Mouse (Mus musculus) myocyte (in vitro differentiated cells): Measurements from ENCODE around the gene Xrn2. TPM values are rescaled to one million over a fixed set of nuclear protein-coding genes. Genes with fewer than 3 reads are reported as not detected.

Source experiments
- H3K27me3 ChIP-seq: one replicate; pipeline ENCODE4 v1.6.1; 2011; ENCODE audit not compliant: control insufficient read depth, insufficient read depth, insufficient read length
- H3K36me3 ChIP-seq: one replicate; pipeline ENCODE4 v1.6.1; 2011; ENCODE audit not compliant: control insufficient read depth, insufficient read depth
- H3K4me2 ChIP-seq: one replicate; pipeline ENCODE4 v1.6.1; 2011; ENCODE audit warnings: low read depth, control low read depth
- H3K4me3 ChIP-seq: one replicate; pipeline ENCODE4 v1.5.1; 2011; ENCODE audit warnings: mild to moderate bottlenecking, control low read depth, moderate library complexity
- H3K79me2 ChIP-seq: one replicate; pipeline ENCODE4 v1.6.1; 2011; ENCODE audit not compliant: control insufficient read depth, insufficient read depth
- H3ac ChIP-seq: one replicate; pipeline ENCODE4 v1.6.1; 2011; ENCODE audit not compliant: control insufficient read depth, insufficient read length
- CEBPB ChIP-seq: IDR thresholded peaks from 2 replicates; pipeline ENCODE4 v1.6.1; 2011; ENCODE audit warnings: mild to moderate bottlenecking, moderate library complexity; ENCODE audit not compliant: poor library complexity, insufficient read depth, severe bottlenecking
- E2F4 ChIP-seq: IDR thresholded peaks from one replicate; pipeline ENCODE4 v1.6.1; 2011; ENCODE audit warnings: mild to moderate bottlenecking, control low read depth, moderate library complexity; ENCODE audit not compliant: insufficient read depth
- MAX ChIP-seq: IDR thresholded peaks from one replicate; pipeline ENCODE4 v1.6.1; 2011; ENCODE audit warnings: low read depth, mild to moderate bottlenecking, control low read depth
- MYOD1 ChIP-seq, 3 experiments: IDR thresholded peaks; one replicate each; pipeline ENCODE4 v1.6.1; 2011; ENCODE audit warnings: control low read depth in 2 of 3, low read depth in 2 of 3, mild to moderate bottlenecking in 2 of 3, moderate library complexity in 1 of 3; ENCODE audit not compliant: insufficient read length in 2 of 3, control insufficient read depth in 1 of 3
- MYOG ChIP-seq, 3 experiments: IDR thresholded peaks; one replicate each; pipeline ENCODE4 v1.6.1; 2011; ENCODE audit warnings: control low read depth in 2 of 3, low read depth in 2 of 3, mild to moderate bottlenecking in 2 of 3; ENCODE audit not compliant: insufficient read length in 2 of 3, control insufficient read depth in 1 of 3, insufficient read depth in 1 of 3
- POLR2A ChIP-seq: IDR thresholded peaks from one replicate; pipeline ENCODE4 v1.6.1; 2011; ENCODE audit warnings: low read depth, mild to moderate bottlenecking, control low read depth, moderate library complexity; ENCODE audit not compliant: insufficient read length
- POLR2AphosphoS2 ChIP-seq: IDR thresholded peaks from one replicate; pipeline ENCODE4 v1.6.1; 2011; ENCODE audit warnings: low read depth, control low read depth; ENCODE audit not compliant: insufficient read length
- REST ChIP-seq: IDR thresholded peaks from one replicate; pipeline ENCODE4 v1.6.1; 2011; ENCODE audit warnings: mild to moderate bottlenecking, control low read depth, moderate library complexity; ENCODE audit not compliant: insufficient read depth, insufficient read length
- SRF ChIP-seq: IDR thresholded peaks from one replicate; pipeline ENCODE4 v1.6.1; 2011; ENCODE audit warnings: low read depth; ENCODE audit not compliant: control insufficient read depth, insufficient read length
- TCF12 ChIP-seq: IDR thresholded peaks from one replicate; pipeline ENCODE4 v1.6.1; 2011; ENCODE audit warnings: mild to moderate bottlenecking, control low read depth; ENCODE audit not compliant: poor library complexity, insufficient read depth, severe bottlenecking
- TCF3 ChIP-seq: IDR thresholded peaks from one replicate; pipeline ENCODE4 v1.6.1; 2011; ENCODE audit warnings: low read depth, control low read depth; ENCODE audit not compliant: insufficient read length
- USF1 ChIP-seq: IDR thresholded peaks from one replicate; pipeline ENCODE4 v1.6.1; 2011; ENCODE audit warnings: low read depth, mild to moderate bottlenecking, control low read depth, moderate library complexity
- polyA plus RNA-seq: library from polyadenylated mRNA; unstranded; fragments of >200 nt; fragmentation: generic; extraction: Trizol; gene quantifications from one replicate; pipeline ENCODE4 v1.2.1, GENCODE M21; 2012; ENCODE audit warnings: missing spikeins

Xrn2 gene
- polyA plus RNA-seq, 1 experiment, result 40.7 TPM

GRCm38 (mm10) chr2:147085072-147085870 is 72.5 kb downstream of the Xrn2 start, which contains the start of gene Nkx2-4:
TSS of gene Nkx2-4 (minus strand) at chr2:147085445.
- no peak within 1 kb of the TSS for H3K4me3 ChIP-seq
- no peak within 1 kb of the TSS for H3ac ChIP-seq
- no peaks in the 10 kb centered on the region for H3K36me3 ChIP-seq
- TF ChIP-seq E2F4, result no peak
- TF ChIP-seq SRF, result no peak
- no peak for TF ChIP-seq REST
- no peak for TF ChIP-seq MAX
- no peak for TF ChIP-seq MYOD1 (IDR thresholded peaks at IDR 0.05; ENCODE audit: control insufficient read depth in 1 of 3, insufficient read length in 2 of 3, low read depth in 2 of 3)
- TF ChIP-seq CEBPB, result no peak
- TF ChIP-seq POLR2A, result no peak
- TF ChIP-seq MYOG (IDR thresholded peaks at IDR 0.05; ENCODE audit: control insufficient read depth in 1 of 3, insufficient read depth in 1 of 3, insufficient read length in 2 of 3, low read depth in 2 of 3), result no peak
- no peak for TF ChIP-seq POLR2AphosphoS2
- no peak for TF ChIP-seq USF1
- TF ChIP-seq TCF12, result no peak
- TF ChIP-seq TCF3, result no peak
- no peak within 1 kb of the TSS for H3K4me2 ChIP-seq
- H3K27me3 ChIP-seq, result no peaks in the 10 kb centered on the region
- H3K79me2 ChIP-seq, result no peaks in the 10 kb centered on the region

GRCm38 (mm10) chr2:147085937-147086336 is 73.1 kb downstream of the Xrn2 start:
- Histone ChIP-seq H3K4me2 (no peak overlapping the region), H3ac (no peak overlapping the region), H3K4me3 (no peak overlapping the region), H3K36me3 (no peaks in the 10 kb centered on the region), H3K27me3 (no peaks in the 10 kb centered on the region), H3K79me2 (no peaks in the 10 kb centered on the region)
- no peak for TF ChIP-seq USF1
- TF ChIP-seq POLR2AphosphoS2, result no peak
- TF ChIP-seq REST, result no peak
- no peak for TF ChIP-seq E2F4
- no peak for TF ChIP-seq TCF3
- no peak for TF ChIP-seq MYOG (IDR thresholded peaks at IDR 0.05; ENCODE audit: control insufficient read depth in 1 of 3, insufficient read depth in 1 of 3, insufficient read length in 2 of 3, low read depth in 2 of 3)
- no peak for TF ChIP-seq SRF
- TF ChIP-seq CEBPB, result no peak
- TF ChIP-seq TCF12, result no peak
- TF ChIP-seq MYOD1 (IDR thresholded peaks at IDR 0.05; ENCODE audit: control insufficient read depth in 1 of 3, insufficient read length in 2 of 3, low read depth in 2 of 3), result no peak

DNA sequence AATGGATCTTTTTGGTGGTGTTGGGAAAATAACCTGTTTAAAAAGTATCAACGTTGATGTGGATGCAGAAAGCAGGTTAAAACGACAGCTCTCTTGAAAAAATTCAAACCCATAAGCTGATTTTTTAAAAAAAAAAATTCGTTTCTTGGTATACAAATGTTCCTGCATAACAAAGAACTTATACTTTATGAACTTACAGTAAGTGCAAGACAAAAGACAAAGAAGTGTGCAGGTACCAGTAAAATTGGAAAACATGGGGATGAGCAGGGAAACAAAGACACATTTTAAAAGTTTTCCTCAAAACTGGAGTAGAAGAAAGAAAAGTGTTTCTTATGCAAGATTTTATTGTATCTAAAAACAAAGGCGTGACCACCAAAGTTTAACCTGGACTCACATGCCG is 73.6 kb downstream of the Xrn2 start:
- Histone ChIP-seq H3ac (no peak overlapping the region), H3K4me2 (no peak overlapping the region), H3K79me2 (no peaks in the 10 kb centered on the region), H3K27me3 (no peaks in the 10 kb centered on the region), H3K36me3 (no peaks in the 10 kb centered on the region), H3K4me3 (no peak overlapping the region)
- TF ChIP-seq USF1, result no peak
- TF ChIP-seq SRF, result no peak

DNA sequence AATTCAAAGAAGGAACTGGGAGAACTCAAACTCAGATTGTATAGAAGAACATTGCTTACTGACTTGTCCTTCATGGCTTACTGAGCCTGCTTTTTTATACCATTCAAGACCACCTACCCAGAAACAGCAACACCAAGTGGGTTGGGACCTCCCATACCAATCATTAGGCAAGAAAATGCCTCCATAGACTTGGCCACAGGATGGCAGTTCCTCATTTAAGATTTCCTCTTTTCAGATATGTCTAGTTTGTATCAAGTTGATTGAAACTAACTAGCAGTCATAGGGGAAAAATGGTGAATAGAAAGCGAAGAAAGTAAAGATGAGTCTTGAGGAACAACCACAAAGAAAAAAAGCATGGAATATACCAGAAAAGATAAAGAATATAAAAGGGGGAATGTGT is 106.9 kb downstream of the Xrn2 start:
- H3K4me3 ChIP-seq, result no peak overlapping the region
- H3K79me2 ChIP-seq, result no peaks in the 10 kb centered on the region
- H3K4me2 ChIP-seq, result no peak overlapping the region
- no peak for TF ChIP-seq CEBPB
- TF ChIP-seq E2F4, result no peak
- no peak for TF ChIP-seq TCF3
- TF ChIP-seq POLR2A, result no peak
- TF ChIP-seq MYOD1 (IDR thresholded peaks at IDR 0.05; ENCODE audit: control insufficient read depth in 1 of 3, insufficient read length in 2 of 3, low read depth in 2 of 3), result no peak
- no peaks in the 10 kb centered on the region for H3K36me3 ChIP-seq
- no peaks in the 10 kb centered on the region for H3K27me3 ChIP-seq
- H3ac ChIP-seq, result no peak overlapping the region

GRCm38 (mm10) chr2:147127366-147127765 is 114.6 kb downstream of the Xrn2 start:
- no peak overlapping the region for H3ac ChIP-seq
- TF ChIP-seq TCF12 (no peak), MAX (no peak), MYOG (IDR thresholded peaks at IDR 0.05; ENCODE audit: control insufficient read depth in 1 of 3, insufficient read depth in 1 of 3, insufficient read length in 2 of 3, low read depth in 2 of 3) (no peak), CEBPB (no peak), POLR2AphosphoS2 (no peak), E2F4 (no peak), POLR2A (no peak), TCF3 (no peak), USF1 (no peak), MYOD1 (IDR thresholded peaks at IDR 0.05; ENCODE audit: control insufficient read depth in 1 of 3, insufficient read length in 2 of 3, low read depth in 2 of 3) (no peak), SRF (no peak), REST (no peak)
- no peaks in the 10 kb centered on the region for H3K79me2 ChIP-seq
- H3K36me3 ChIP-seq, result no peaks in the 10 kb centered on the region
- H3K4me3 ChIP-seq, result no peak overlapping the region
- no peaks in the 10 kb centered on the region for H3K27me3 ChIP-seq
- H3K4me2 ChIP-seq, result no peak overlapping the region
